Mouse (Mus musculus): ENCODE data around the gene Pkd1. TPM values are rescaled to one million over a fixed set of nuclear protein-coding genes. Genes with fewer than 3 reads are reported as not detected.

Gene Pkd1
- total RNA-seq, 4 experiments from 2014 or later, result 67.7 to 81.1 (median 77.3) TPM

- no peak for DNase-seq (ENCODE audit: low spot score in 2 of 2)
Observed at GRCm38 (mm10) chr17:24600502-24600901, 50.9 kb downstream of the Pkd1 start.

GRCm38 (mm10) chr17:24603961-24604360 is 54.3 kb downstream of the Pkd1 start:
- DNase-seq (ENCODE audit: low spot score in 2 of 2), result no peak

- DNase-seq (ENCODE audit: low spot score in 2 of 2), result no peak
Observed at GRCm38 (mm10) chr17:24604557-24604956, 54.9 kb downstream of the Pkd1 start.

GRCm38 (mm10) chr17:24608370-24608769 is 58.7 kb downstream of the Pkd1 start:
- DNase-seq (ENCODE audit: low spot score in 2 of 2), result no peak

GRCm38 (mm10) chr17:24608874-24609273 is 59.2 kb downstream of the Pkd1 start:
- no peak for DNase-seq (ENCODE audit: low spot score in 2 of 2)

DNA sequence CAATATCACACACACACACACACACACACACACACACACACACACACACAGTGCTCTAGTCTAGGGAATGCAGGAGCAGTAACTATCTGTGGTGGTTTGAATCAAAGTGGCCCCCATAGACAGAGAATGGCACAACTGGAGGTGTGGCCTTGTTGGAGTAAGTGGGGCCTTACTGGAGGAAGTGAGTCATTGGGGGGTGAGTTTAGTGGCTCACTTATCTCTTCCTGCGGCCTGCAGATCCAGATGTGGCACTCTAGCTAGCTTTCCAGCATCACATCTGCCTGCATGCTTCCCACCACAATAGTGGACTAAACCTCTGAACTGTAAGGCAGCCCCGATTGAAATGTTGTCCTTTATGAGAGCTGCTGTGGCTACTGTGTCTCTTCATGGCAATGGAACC is 61.1 kb downstream of the Pkd1 start:
- no peak for DNase-seq (ENCODE audit: low spot score in 2 of 2)

- DNase-seq (ENCODE audit: low spot score in 2 of 2), result no peak
Observed at GRCm38 (mm10) chr17:24617561-24618194, 68.0 kb downstream of the Pkd1 start.

DNA sequence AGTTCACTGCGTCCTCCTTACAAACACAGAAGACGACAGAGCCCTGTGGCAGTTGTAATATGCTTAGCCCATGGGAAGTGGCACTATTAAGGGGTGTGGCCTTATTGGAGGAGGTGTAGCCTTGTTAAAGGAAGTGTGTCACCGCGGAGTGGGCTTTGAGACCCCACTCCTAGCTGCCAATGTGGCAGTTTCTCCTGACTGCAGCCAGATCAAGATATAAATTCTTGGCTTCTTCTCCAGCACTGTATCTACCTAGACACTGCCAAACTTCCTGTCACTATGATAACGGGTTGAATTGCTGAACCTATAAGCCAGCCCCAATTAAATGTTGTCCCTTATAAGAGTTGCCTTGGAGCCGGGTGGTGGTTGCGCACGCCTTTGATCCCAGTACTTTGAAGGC is 75.8 kb downstream of the Pkd1 start:
- no peak for DNase-seq (ENCODE audit: low spot score in 2 of 2)

DNA sequence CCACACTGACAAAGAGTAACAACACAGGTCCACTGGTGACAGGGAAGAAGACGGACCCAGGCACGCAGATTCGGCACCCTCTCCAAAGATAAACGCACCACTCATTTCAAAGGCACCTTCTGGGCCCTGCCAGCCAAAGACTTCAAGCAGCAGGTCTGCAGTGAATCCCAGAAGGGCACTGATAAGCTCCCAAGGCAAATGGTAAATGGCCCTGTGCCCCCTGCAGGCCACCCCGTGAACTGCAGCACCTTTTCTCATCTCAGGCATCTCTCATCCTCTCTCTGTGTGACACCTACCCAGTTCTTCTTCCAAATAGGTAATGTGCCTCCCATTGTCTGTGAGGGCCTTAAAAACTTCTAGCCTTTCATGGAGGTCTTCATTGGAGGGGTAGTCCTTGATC is 79.0 kb downstream of the Pkd1 start:
- DNase-seq (ENCODE audit: low spot score in 2 of 2), result peak in 1 of 2 experiments; percentile 82

DNA sequence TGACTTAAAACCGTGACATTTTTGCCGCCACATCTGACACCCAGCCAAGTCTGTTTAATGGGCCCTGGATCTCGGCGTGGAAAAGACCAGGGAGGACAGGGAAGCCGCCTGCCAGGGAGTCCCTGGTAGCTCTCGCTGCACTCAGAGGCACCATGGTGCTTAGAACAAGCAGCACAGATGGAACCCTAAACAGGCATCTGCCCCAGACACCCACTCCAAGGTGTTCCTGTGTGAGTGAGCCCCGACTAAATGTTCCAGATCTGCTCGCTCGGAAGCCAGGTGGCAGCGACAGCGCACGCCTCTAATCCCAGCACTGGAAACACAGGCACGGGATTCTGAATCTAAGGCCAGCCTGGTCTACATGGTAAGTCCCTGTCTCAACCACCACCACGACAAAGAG is 80.4 kb downstream of the Pkd1 start:
- peak in 1 of 2 experiments; percentile 56 for DNase-seq (ENCODE audit: low spot score in 2 of 2)

GRCm38 (mm10) chr17:24632167-24632812 is 82.7 kb downstream of the Pkd1 start, which contains the start of the genes Tsc2 and Nthl1:
TSS of gene Tsc2 (minus strand) at chr17:24632630.
TSS of gene Nthl1 (plus strand) at chr17:24632680.
- peak; percentile 71 to 75 for DNase-seq (ENCODE audit: low spot score in 2 of 2)

DNA sequence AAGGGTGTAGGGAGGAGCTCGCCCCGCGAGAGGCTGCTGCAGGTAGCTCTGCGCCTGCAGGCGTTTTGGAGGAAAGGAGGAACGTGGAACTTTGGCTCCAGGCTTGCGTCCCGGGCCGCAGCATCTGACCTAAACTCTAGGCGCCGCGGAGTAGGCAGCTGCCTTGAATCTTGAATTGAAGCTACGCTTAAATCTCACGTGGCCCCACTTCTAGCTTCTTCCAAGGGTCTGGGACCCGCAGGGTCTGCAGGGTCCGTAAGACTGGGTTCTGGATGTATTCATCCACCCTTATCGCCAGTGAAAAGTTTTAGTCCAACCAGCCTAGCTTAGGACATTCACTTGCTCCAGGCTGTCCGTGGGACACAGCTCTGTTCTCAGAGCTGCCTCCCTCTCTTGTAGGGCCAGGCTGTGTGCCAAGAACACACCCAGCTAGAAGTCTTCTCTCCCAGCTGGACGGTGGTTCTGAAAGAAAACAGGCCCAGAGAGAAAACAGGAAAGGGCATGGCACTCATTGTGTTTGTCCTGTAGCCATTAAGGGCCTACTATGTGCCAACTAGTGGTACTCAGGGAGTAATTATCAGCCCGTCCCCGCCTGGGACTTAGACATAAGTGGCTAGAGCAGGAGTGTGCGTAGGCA is 83.3 kb downstream of the Pkd1 start:
- DNase-seq (ENCODE audit: low spot score in 2 of 2), result no peak

GRCm38 (mm10) chr17:24633831-24634230 is 84.2 kb downstream of the Pkd1 start:
- DNase-seq (ENCODE audit: low spot score in 2 of 2), result no peak

DNA sequence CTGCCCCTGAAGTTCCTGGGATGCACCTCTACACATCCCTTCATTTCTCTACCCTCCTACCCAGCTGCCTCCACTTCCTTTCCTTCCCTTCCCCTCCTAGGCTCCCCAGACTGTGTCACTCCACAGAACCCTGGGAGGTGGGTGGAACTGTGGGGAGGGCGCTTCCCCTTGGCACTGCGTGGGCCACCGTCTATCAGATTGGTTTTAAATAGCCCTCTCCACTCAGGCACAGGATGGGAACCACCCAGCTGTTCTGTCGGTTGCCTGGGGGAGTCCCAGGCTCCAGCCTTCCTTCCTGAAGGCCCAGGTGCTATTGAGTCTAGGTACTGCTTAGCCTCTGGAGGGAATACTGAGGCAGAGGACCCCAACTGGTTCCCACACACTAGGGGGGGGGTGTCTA is 85.4 kb downstream of the Pkd1 start:
- DNase-seq (ENCODE audit: low spot score in 2 of 2), result peak in 1 of 2 experiments; percentile 66

GRCm38 (mm10) chr17:24635694-24636093 is 86.1 kb downstream of the Pkd1 start:
- no peak for DNase-seq (ENCODE audit: low spot score in 2 of 2)

- no peak for DNase-seq (ENCODE audit: low spot score in 2 of 2)
Observed at GRCm38 (mm10) chr17:24636781-24637481, 87.3 kb downstream of the Pkd1 start.

GRCm38 (mm10) chr17:24638214-24638613 is 88.6 kb downstream of the Pkd1 start:
- no peak for DNase-seq (ENCODE audit: low spot score in 2 of 2)

- DNase-seq (ENCODE audit: low spot score in 2 of 2), result no peak
Observed at GRCm38 (mm10) chr17:24638840-24639239, 89.2 kb downstream of the Pkd1 start.

DNA sequence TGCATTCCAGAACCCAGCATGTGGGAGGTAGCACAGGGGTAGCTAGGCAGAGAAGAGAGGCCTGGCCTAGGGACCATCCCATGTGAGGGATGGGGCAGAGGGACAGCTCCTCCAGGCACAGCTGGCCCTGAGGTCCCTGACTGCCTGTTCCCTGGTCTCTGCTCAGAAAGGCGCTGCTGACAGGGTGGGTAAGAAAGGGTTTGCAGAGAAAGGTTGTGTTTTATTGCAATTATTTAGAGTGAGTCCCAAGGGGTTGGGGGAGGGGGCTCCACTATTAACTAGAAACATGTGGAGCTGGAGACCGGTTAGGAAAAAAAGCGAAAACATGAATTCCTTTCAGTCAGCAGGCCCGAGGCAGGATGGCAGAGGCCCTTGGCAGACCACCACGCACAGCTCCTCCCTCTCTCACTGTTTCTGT is 89.9 kb downstream of the Pkd1 start:
- no peak for DNase-seq (ENCODE audit: low spot score in 2 of 2)

DNA sequence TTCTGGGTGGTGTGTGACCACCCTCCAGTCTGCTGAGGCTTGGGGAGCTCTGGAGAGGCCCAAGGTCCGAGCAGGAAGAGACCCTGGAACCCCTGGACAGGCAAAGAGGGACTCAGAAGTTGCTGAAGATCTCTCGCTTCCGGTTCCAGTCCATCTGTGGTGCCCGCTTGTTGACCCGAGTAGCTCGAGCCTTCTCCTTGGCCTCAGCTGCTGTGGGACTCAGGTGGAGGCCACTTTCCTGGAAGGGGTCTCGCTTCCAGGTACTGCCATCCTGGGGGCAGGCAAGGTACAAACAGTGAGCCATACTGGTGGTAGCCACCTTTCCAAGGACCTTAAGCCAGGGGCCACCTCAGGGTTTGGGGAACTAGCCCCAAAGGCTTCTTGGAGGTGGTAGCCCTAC is 90.5 kb downstream of the Pkd1 start:
- DNase-seq (ENCODE audit: low spot score in 2 of 2), result no peak

DNA sequence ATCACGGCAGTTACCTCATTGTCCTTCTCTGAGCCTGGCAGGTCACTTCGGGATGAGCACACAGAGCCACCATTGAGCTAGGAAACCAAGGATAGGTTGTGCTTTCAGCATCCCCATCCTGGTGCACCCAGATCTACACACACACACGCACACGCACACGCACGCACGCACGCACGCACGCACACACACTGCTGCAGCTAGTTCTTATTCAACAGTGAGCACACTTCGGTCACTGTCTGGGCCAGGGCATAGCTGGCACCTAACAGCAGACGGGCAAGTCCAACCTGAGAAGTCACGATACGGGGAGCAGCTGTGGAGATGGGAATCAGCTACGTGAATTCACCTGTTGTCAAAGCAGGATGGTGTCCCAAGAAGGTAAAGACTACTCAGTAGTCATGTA is 90.9 kb downstream of the Pkd1 start:
- DNase-seq (ENCODE audit: low spot score in 2 of 2), result no peak

GRCm38 (mm10) chr17:24641944-24642343 is 92.3 kb downstream of the Pkd1 start:
- no peak for DNase-seq (ENCODE audit: low spot score in 2 of 2)
